Mouse (Mus musculus) left cerebral cortex, adult 11 months (tissue): Measurements from ENCODE around the gene Phc2.

Experiments used
- DNase-seq: peaks from one replicate; pipeline ENCODE4 v3.0.0; 2022; ENCODE audit warnings: low spot score

The Phc2 gene

GRCm38 (mm10) chr4:128784950-128785631 is 130.6 kb downstream of the Phc2 start:
- DNase-seq: no peak

- no peak for DNase-seq
Measured at GRCm38 (mm10) chr4:128785921-128786654, 131.6 kb downstream of the Phc2 start.

- no peak for DNase-seq
Measured at GRCm38 (mm10) chr4:128787023-128787939, 132.8 kb downstream of the Phc2 start.

- DNase-seq: no peak
Measured at GRCm38 (mm10) chr4:128788108-128788507, 133.6 kb downstream of the Phc2 start.

GRCm38 (mm10) chr4:128789646-128790045 is 135.1 kb downstream of the Phc2 start:
- no peak for DNase-seq

- no peak for DNase-seq
Measured at GRCm38 (mm10) chr4:128793710-128794109, 139.2 kb downstream of the Phc2 start.

GRCm38 (mm10) chr4:128794198-128794597 is 139.7 kb downstream of the Phc2 start:
- no peak for DNase-seq

- no peak for DNase-seq
Measured at GRCm38 (mm10) chr4:128795596-128795995, 141.1 kb downstream of the Phc2 start.

- DNase-seq: no peak
Measured at GRCm38 (mm10) chr4:128796788-128797187, 142.3 kb downstream of the Phc2 start.

- no peak for DNase-seq
Measured at GRCm38 (mm10) chr4:128801675-128802465, 147.4 kb downstream of the Phc2 start.
